Mouse (Mus musculus) embryonic fibroblast, embryonic 13.5 days (primary cell): ENCODE results near the gene Apbb1ip.

ENCODE experiments used
- CTCF ChIP-seq: IDR thresholded peaks from 2 replicates; pipeline ENCODE4 v1.5.1; 2011; ENCODE audit warnings: mild to moderate bottlenecking, control low read depth, low read length, moderate library complexity, borderline replicate concordance; ENCODE audit not compliant: insufficient read depth
- POLR2A ChIP-seq: IDR thresholded peaks from 2 replicates; pipeline ENCODE4 v1.6.1; 2011; ENCODE audit warnings: low read depth, mild to moderate bottlenecking, control low read depth, low read length, moderate library complexity

DNA sequence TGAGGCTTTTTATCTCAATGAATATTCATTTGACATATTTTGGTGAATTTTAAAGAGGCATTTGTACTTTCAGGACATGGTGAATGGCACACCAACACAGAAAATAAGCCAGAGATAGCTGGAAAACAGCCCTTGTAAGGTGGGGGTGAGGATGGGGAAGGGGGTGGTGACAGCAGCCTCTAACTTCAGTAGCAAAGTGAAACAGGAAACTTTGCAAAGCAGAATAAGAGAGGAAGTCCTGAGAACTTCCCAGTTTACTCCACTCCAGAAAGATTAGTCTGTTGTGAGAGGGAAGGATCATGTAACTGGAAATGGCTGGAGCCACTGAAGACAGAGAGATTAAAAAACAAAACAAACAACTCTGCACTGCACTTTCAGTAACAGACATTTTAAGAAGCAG, 26.0 kb upstream of the Apbb1ip start:
- no peak for TF ChIP-seq CTCF
- no peak for TF ChIP-seq POLR2A
